Mouse (Mus musculus): ENCODE results near the gene Arhgef3.

Arhgef3 gene

DNA sequence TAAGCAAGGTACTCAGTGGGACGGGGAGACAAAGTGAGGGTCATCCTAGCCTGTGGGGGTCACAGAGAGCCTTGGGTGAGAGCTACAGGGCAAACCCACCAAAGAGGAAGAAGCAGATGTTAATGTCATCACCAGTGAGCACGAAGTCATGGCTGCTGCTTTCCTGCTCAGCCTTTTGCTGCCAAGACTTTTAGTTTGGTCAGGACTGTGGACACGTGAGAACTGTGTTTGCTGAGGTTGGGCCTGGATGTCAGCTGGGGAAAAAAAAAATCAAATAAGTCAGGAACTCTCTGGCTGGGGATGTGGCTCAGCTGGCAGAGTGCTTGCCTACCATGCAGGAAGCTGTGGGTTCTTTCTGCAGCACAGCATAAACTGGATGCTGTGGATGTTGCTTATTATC, 213.2 kb downstream of the Arhgef3 start:
- DNase-seq, result no peak

DNA sequence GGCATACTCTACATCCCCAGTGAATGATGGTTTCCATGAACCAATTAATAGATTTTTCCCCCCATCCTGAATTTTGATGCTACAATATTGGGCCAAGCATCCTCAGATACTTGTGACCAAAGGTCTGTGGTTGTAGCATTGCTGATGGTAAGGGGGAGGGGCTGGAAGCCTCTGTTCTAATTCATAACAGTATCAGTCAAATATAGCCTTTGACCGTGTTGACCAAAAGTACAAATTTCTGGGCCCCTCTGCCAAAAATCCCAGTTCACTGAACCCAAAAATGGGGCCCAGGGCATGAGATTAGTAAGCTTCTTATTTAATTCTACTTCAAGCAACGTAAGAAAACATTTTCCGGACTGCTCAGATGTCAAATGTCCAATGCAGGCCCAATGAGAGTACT, 214.3 kb downstream of the Arhgef3 start:
- no peak for DNase-seq

DNA sequence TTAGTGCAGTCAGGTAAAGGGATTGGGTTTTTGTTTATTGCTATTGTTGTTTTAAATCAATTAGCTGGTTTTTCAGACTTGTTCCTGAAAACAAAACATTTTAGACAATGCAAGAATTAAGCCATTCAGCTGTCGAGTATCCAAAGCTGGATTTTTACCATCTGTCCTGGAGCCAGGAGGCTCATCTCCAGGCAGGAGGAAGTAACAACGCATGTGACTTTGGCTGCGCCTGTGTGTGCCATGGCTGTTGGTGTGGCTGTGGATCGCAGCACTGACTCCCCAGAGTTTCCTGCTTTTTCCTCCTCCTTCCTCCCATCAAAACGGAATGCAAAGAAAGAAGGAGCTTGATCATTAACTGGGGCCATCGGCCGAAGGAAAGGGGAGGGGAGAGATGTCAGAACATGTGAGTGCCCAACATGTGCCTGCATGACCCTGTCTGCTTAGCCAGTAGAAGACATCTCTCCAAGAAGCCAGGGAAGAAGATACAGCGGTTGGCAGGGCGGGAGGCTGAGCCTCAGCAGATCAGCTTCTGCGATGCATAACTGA, 216.9 kb downstream of the Arhgef3 start:
- DNase-seq, result no peak

DNA sequence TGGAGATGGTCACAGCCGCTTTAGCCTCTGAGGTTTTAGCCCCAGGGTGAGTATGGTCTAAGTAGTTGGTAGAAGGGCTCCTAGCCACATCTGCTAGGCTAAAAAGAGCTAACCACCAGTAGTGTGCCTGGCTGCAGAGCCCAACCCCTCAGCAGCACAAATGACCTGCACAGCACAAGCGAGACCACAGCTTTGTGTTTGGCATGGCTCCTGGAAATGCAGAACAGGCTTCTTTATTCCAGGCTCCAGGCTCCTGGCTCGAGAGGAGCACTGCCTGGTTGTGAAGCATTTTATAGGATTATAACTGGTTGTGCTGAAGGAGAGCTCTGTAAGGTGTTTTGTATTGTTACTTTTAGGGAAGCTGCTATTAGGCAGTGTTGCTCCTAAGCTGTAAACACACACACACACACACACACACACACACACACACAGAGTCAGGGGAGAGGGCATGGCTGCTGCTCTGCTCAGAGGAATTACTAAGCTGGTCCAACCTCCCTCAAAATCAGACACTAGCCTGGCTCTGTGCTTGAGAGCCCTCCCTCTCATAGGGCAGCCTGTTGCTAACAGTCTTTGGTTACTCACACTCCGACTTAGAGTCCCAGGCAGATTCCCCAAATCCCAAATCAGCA, 217.8 kb downstream of the Arhgef3 start:
- no peak for DNase-seq

DNA sequence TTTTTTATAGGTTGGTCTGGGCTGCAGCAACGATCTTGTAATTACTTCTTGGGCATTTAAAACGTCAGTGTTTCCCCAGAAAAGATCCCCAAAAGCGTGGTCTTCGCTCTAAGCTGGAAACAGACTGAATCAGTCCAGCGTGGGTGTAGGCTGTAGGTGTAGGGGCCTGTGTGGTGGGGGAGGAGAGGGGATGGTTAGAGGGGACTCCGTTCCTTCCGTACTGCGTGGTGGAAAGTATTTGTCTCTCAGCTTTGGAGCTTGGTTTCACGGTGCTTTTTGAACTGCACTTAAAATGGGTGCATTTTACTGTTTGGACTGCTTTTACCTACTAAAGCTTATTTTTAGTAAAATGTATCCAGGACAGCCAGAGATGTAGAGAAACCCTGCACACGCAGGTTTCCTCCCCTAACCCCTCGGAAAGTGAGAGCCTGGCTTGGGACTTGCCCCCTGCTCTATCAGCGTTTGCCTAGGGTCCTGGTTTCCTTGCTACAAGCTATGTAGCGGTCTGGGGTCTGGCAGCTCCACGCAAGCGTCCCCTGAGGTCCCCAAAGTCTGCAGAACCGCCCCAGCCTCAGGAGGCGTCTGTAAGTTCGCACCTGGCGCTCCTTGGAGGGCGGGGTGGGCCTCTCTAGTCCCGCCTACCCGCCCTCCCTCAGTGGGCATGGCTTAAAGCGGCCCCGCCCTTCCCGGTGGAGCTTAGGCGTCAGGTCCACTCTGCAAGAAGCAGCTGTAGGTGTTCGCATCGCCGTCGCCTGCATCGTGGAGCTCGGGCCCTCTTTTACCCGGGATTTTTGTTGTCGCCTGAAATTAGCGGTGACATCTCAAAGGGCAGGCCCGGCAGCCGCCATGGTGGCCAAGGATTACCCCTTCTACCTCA, 220.9 kb downstream of the Arhgef3 start:
- DNase-seq, result peak; percentile 90

DNA sequence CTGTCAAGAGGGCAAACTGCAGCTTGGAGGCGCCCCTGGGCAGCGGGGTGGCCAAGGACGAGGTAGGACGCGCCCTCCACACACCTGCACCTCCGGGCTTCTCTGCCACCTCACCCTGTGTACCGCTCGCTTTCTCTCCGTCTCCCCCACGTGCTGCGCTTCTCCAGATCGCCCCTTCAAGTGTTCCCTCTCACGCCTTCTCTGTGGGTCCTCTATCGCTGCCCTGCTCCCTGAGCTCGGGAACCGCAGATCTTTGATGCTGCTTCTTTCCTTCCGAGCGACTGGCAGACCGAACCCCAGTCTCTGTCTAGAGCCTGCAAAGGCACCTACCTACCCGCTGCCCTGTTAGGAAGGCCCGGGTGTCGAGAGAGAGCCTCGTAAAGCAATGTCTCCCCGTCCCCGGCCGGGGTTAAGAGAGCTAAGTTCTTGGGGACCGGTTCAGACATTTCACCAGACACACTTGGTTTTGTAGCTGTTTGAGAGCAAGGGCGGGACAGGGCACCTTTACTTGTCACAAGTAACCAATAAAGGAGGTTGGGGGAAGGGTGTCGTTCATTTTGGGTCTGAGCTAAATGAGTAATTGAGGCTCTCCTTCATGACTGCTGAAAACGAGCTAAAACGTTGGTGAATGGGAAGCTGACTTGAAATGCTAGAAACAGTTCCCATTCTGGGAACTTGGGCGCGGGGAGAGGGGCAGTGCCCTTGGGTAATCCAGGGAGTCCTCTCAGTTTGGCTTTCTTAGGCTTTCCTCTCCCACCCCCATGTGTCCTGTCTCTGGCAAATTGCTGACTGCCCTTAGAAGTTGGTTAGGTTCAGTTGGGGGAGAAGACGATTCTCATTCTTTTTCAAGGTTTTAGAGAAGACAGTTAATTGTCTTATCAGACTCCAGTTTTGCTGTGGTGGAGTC, 221.8 kb downstream of the Arhgef3 start:
- no peak for DNase-seq

DNA sequence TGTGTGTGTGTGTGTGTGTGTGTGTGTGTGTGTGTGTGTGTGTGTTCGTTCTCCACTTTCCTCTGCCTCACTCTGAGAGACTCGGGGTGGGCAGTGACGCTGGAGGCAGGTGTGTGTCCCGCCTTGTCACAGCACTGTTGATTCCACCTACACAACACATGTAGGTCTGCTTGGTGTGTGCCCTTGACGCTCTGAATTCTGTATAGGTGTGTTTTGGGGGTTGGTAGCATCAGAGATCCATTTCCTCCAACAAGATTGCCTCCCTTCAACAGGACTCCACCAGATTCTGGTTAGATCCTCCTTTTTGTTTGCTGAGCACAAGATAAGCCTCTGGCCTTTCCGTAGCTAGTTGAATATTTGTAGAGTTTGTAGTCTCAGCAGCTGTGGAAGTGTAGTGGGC, 222.5 kb downstream of the Arhgef3 start:
- no peak for DNase-seq

DNA sequence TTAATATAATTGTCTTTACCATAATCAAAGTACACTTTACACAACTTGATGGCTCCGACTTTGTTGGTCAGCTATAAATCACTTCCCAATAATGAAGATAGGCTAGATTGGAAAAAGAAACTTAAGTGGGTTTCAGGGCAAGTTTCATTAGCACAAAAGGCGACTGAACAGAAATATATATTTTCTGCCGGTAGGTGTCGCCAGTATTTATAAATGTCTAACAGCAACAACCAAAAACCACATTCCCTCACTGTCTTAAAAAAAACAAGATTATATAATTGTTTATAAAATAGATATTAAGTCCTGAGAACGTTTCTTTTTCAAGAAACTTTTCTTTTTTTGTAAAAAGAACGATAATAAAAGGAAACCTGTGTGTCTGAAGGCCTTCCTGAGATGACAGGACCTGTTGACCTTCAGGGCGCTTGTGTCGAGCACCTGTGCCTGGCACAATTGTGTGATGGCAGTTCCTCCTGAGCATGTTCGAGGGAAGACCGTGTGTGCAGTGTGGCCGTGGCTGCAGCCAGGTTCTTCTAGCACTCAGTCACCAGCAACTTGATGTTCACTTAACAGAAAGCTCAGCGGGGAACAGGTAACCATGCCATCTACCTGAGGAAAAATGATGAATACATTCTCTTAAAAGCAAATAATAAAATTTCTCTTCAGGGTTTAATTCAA, 223.5 kb downstream of the Arhgef3 start:
- peak; percentile 51 for DNase-seq

DNA sequence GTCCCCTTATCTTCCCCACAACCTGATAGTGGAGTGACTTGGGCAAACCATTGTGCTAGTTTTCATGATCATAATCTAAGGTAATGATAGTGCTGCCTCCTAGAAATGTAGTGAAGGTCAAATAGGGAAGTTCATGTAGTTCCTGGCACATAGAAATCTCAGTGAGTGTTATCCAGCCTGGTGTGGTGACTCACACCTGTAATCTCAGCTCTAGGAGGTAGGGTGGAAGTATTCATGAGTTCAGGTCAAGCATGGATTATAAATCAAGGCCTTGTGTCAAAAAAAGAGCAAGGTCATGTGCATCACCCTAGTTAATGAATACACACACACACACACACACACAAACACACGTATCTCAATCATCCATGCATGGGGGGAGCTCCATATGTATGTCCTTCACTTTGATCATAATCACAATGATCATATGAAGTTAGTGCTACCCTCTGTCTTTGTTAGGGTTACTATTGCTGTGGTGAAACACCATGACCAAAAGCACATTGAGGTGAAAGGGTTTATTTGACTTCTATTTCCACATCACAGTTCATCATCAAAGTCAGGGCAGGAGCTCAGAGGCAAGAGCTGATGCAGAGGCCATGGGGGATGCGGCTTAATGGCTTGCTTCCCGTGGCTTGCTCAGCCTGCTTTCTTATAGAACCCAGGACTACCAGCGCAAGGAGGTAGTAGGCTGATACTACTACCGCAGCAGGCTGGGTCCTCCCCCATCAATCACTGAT, 226.2 kb downstream of the Arhgef3 start:
- DNase-seq, result no peak

DNA sequence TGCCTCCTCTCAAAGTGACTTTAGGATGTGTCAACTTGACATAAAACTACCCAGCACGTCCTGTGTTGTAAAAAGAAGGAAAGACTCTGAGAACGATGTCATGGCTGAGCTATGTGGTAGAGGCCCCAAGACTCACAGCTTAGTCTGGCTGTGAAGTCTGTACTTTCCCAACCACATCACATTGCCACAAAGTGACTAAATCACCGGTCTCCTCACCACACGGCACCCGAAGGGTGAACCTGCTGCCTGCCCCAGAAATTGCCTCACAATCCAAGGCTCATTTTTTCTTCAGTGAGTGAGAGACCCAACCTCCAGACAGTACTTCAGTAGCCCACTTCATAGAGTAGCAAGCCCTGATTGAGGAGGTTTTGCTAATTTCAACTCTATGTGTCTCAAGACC, 226.8 kb downstream of the Arhgef3 start:
- DNase-seq, result no peak

DNA sequence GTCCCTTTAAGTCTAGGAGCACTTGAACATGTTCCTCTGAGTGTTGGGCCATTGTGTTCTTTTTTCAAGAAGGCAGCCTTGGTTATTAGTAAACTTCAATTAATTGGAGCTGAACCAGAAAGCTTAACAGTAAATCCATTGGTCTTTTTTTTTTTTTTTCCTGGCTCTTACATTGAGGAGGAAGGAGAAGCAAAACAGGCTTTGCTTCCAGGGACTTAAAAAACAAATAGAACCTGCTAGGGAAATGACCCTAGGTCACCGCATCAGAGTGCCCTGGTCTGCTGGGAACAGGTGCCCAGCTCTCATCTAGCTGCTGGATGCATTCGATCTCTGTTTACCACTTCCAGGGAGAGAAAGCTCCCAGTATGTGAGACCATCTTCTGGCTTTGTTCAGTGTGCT, 227.8 kb downstream of the Arhgef3 start:
- no peak for DNase-seq

DNA sequence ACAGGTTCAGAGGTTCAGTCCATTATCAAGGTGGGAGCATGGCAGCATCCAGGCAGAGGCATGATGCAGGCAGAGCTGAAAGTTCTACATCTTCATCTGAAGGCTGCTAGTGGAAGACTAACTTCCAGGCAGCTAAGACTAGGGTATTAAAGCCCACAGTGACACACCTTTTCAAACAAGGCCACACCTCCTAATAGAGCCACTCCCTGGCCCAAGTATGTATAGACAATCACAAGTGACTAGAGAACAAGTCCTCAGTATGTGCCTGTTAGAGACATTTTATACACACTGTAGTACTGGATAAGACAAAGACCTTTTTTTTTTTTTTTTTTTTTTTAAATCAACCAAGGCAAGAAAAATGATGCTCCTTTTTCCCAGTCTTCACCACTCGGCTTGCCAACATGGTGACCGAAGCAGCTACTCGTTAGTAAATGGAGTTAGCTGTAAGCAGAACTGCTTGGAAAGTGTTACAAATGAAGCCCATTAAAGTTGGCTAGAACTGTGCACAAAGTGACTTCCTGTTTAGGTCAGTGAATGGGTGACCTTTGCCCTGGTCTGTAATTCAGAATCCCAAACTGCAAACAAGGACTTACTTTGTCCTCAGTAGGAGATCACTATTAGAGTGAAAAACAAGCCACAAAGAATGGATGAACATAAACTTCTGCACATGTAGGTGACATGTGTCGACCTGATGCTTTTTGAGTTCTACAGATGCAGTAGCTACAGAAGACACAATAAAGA, 229.7 kb downstream of the Arhgef3 start:
- DNase-seq, result no peak

DNA sequence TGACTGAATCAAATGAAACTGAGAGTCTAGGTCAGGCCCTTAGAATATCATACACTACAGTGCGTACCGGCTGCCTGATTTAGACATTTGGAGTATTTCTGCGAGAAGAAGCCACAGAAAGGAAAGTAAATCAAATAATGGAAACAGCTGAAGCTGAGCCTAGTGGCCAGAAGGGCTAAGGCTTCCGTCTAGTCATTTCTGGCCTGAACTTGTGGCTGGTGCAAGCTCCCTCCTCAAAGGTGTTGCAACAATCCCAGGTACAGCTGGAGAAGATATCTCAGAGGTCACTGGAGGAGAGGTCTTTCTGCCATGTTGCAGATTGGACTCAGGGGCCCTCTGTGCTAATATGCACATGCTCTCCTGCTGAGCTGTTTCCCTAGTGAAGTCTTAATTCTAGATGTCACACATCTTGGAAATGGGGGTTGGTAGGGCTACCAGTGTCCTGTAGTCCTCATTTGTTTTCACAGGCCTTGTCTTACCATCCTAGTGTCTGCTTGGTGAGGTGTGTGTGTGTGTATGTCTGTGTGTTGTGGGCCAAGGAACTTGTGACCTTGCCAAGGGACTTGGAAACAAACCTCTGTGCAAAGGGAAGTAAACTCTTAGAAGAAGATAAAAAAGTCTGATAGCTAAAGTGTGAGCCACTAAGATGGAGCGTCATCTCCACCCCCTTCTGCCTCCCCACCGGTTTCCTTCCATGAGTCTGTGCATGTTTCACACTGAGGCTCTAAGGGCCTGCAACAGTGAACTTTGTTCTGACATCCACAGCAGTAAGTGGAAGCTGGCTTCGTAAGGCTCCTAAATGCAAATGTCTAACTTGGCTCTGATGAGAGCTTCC, 230.6 kb downstream of the Arhgef3 start:
- DNase-seq, result no peak

DNA sequence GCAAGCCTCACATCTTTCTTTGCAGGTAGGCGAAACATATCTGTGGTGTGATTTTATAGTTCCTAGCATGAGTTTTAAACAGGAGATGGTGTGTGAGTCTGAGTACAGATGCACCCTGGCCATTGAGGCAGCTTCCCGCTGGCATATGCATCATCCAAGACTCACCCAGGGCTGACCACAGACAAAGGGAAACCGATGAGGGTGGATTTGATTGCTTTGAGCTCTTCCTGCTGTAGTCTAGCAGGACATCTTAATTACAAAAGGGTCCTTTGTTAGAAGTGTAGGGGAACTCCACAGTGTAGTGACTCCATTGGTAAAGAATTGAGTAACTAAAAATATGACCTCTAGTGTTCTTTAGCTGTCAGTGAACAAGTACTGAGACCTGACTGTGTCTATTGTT, 232.5 kb downstream of the Arhgef3 start:
- DNase-seq, result no peak

DNA sequence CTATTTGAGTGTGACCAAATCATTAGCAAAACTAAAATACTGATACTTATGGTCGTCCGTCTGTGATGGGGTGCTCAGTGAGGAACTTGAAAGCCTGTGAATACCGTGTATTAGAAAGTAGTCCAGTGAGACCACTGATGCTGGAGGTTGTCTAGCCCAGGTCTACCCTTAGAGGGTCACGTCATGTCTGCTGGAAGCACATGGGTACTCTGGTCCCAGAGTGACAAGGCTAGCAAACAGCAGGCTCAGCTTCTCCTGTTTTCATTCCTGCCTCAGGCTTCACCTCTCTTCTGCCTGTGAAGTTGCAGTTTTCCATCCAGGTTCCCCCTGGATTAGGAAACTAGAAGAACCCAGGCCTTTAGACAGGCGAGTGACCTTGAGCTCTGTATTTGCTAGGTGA, 233.0 kb downstream of the Arhgef3 start:
- DNase-seq, result no peak

DNA sequence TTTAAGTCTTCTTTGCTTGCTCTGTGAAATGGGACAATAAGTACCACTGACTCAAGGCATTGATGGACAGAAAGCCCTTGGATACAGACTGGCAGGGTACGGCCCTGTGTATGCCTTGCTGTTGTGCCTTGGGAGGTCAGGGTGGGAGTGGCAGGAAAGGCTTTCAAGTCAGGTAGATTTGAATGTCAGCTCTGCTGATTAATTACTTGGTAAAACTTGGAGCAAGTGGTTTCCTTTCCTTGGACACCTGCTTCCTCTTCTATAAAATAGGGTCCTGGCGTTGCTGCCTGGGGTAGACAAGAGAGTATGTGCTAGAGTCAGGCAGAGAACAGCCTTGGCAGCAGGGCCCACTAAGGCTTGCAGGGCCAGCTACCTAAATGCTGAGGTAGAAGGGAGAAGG, 233.4 kb downstream of the Arhgef3 start:
- no peak for DNase-seq

DNA sequence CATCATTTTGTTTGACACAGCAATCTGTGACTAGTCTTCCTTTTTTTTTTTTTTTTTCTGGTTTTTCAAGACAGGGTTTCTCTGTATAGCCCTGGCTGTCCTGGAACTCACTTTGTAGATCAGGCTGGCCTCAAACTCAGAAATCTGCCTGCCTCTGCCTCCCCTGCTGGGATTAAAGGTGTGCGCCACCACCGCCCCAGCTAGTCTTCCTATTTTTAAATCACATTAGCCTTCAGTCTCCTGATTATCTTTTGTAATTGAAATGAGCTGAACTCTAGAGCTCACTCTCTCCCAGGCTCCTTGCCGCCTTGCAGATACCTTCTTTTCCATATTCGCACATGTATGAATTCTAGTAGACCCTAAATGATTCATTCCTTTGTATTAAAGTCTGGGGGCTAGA, 234.0 kb downstream of the Arhgef3 start:
- no peak for DNase-seq

DNA sequence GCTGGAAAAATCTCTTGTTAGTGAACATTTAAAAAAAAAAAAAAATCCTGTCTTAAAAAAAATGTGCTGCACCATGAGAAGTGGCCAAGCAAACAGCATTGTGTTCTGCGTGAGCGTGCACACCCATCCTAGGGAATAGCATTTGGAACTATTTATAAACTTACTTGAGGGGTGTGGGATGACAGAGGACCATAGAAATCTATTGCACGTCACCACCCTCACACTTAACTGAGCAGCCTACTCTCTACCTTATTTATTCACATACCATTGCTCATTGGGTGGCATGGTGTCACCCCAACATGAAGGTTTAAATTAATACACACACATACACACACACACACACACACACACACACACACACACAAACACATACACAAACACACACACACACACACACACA, 234.4 kb downstream of the Arhgef3 start:
- no peak for DNase-seq

DNA sequence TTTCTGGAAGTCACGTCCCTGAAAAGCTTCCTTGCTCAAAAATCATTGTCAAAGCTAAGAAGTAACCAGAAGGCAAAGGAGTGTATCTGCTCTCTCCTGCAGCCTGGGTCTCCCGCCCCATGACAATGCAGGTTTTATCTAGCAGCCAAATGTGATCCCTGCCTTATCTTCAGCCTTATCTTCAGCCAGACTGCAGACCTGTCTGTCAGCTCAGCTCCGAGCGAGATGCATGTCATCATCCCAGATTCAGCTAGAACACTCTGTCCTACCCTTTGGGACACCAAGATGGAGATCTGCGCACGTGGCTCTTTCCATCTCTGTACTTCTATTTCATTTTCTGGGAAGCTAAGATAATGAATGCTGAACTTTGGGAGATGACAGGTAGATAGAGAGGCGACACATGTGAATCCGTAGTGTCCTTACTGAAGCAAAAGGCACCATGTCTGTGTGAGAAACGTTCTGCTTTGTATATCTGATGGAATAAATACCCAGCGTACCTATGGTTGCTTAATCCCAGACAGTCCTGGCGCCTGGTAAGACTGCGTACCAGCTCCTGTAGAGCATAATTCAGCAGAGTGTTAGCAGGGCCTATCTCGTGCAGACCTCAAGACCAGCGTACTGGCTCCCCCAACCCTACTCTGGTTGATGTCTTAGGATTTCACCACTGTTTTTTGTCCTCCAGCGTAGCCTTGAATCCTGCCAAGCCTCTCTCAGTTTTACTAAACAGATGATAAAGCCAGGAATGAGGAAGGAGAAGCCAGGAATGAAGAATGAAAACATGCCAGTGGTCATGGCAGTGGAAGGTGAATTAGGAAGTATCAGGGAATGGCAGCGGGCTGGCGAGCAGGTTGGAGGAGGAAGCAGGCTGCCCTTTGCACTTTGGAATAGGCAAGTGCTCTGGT, 235.4 kb downstream of the Arhgef3 start:
- DNase-seq, result no peak

All from layer of hippocampus, adult 9-11 months (tissue).